In genomic region chr15:94379425-94379824, GRCm38 (mm10) we compare ENCODE assay signal across 10 mouse cellular contexts.
DNase-seq lines count a peak whose midpoint lies in the region; ATAC-seq and TF ChIP-seq lines count a peak whose summit lies in the region.
"Had no signal": no experiment of that assay in that cellular context is flagged by ENCODE, and none has a peak within 500 bp of the region (broad histone marks: within the 10 kb centered on the region; RNA-seq: fewer than 3 reads in every experiment).

No protein-coding gene starts in this region.

- no peak overlapping the region for H3K4me3 ChIP-seq in gastrocnemius, adult 2 months
- H3K4me3 ChIP-seq in liver, embryonic 14.5 days (ENCODE audit: insufficient read depth in 1 of 2, low read depth in 2 of 2, low read length in 2 of 2), result no peak overlapping the region
- H3K4me3 ChIP-seq in liver, embryonic 11.5 days (ENCODE audit: low read depth, low read length), result no peak overlapping the region
- H3K4me3 ChIP-seq in small intestine, adult 2 months (ENCODE audit: low read depth, low read length), result no peak overlapping the region
- H3K4me3 ChIP-seq: heart, embryonic 13.5 days had no signal

- no peaks in the 10 kb centered on the region for H3K27me3 ChIP-seq in liver, embryonic 14.5 days (ENCODE audit: control insufficient read depth, insufficient read depth, low read length)
- H3K27me3 ChIP-seq in liver, embryonic 11.5 days (replicated peaks; ENCODE audit: control insufficient read depth, insufficient read depth, low read length), result no peaks in the 10 kb centered on the region
- no peaks in the 10 kb centered on the region for H3K27me3 ChIP-seq in small intestine, adult 2 months (ENCODE audit: control insufficient read depth, insufficient read depth, low read length)
- H3K27me3 ChIP-seq: heart, embryonic 13.5 days had no signal

- no peak for TF ChIP-seq POLR2A in small intestine, adult 2 months (IDR thresholded peaks at IDR 0.05; ENCODE audit: low read depth, low read length)

- peak; percentile 32 for DNase-seq in gastrocnemius, adult 2 months
- DNase-seq in gastrocnemius, postnatal 36 days, result no peak
- no peak for DNase-seq in liver, embryonic 14.5 days (ENCODE audit: low read depth in 3 of 3, low spot score in 3 of 3)
- DNase-seq in liver, embryonic 11.5 days (ENCODE audit: low spot score), result no peak
- DNase-seq in ZHBTc4 (ENCODE audit: low read depth, low spot score), result peak; percentile 66
- DNase-seq in spleen, postnatal 36 days (ENCODE audit: low spot score in 2 of 2), result no peak

- no peak overlapping the region for H3K9ac ChIP-seq in liver, embryonic 14.5 days (replicated peaks)
- no peak overlapping the region for H3K9ac ChIP-seq in liver, embryonic 11.5 days (ENCODE audit: low read depth, low read length)
- H3K9ac ChIP-seq: heart, embryonic 13.5 days had no signal

- WGBS in liver, embryonic 14.5 days (ENCODE audit: insufficient replicate concordance), result 75% methylated on average over 6 of the region's 9 CpGs
- 90% methylated on average over 7 of the region's 9 CpGs for WGBS in liver, embryonic 11.5 days
- 92% methylated on average over 7 of the region's 9 CpGs for WGBS in small intestine, adult 2 months

- H3K4me1 ChIP-seq in liver, embryonic 14.5 days (replicated peaks; ENCODE audit: control insufficient read depth in 2 of 2, insufficient read depth in 2 of 2, low read length in 1 of 2), result no peaks in the 10 kb centered on the region
- no peaks in the 10 kb centered on the region for H3K4me1 ChIP-seq in liver, embryonic 11.5 days (replicated peaks; ENCODE audit: control insufficient read depth, insufficient read depth, low read length)
- H3K4me1 ChIP-seq in small intestine, adult 2 months (ENCODE audit: control insufficient read depth, insufficient read depth, insufficient read length, low read length), result no peaks in the 10 kb centered on the region
- H3K4me1 ChIP-seq: heart, embryonic 13.5 days had no signal

- no peaks in the 10 kb centered on the region for H3K9me3 ChIP-seq in liver, embryonic 14.5 days (ENCODE audit: control insufficient read depth, low read length)
- no peaks in the 10 kb centered on the region for H3K9me3 ChIP-seq in liver, embryonic 11.5 days (ENCODE audit: control insufficient read depth, low read length)
- H3K9me3 ChIP-seq: heart, embryonic 13.5 days had no signal

- peak; percentile 59 for TF ChIP-seq CTCF in gastrocnemius, adult 2 months (IDR thresholded peaks at IDR 0.05)
- TF ChIP-seq CTCF in liver, embryonic 14.5 days (IDR thresholded peaks at IDR 0.05; ENCODE audit: low read depth), result peak; percentile 41
- peak; percentile 30; the same call in 1 of the 2 replicates for TF ChIP-seq CTCF in small intestine, adult 2 months (IDR thresholded peaks at IDR 0.05; ENCODE audit: extremely low read depth, insufficient read length, insufficient replicate concordance, low read depth, low read length)

- ATAC-seq in liver, embryonic 14.5 days (ENCODE audit: insufficient read depth), result no peak
- ATAC-seq in liver, embryonic 11.5 days (replicated peaks; ENCODE audit: low FRiP score), result no peak
- no peak for ATAC-seq in activated CD4-positive, CD25-positive, alpha-beta regulatory T cell, adult 4 months

- H3K27ac ChIP-seq in gastrocnemius, adult 2 months, result no peak overlapping the region
- no peak overlapping the region for H3K27ac ChIP-seq in liver, embryonic 14.5 days
- H3K27ac ChIP-seq in liver, embryonic 11.5 days (ENCODE audit: low read depth, low read length), result no peak overlapping the region
- H3K27ac ChIP-seq in small intestine, adult 2 months (ENCODE audit: insufficient read depth, low read depth, low read length), result no peak overlapping the region
- H3K27ac ChIP-seq: heart, embryonic 13.5 days had no signal

- no peaks in the 10 kb centered on the region for H3K36me3 ChIP-seq in liver, embryonic 14.5 days (replicated peaks; ENCODE audit: control insufficient read depth, insufficient read depth, low read depth)
- no peaks in the 10 kb centered on the region for H3K36me3 ChIP-seq in liver, embryonic 11.5 days (ENCODE audit: control insufficient read depth, insufficient read depth, low read length)
- H3K36me3 ChIP-seq in small intestine, adult 2 months (ENCODE audit: control insufficient read depth, insufficient read depth, low read length), result no peaks in the 10 kb centered on the region
- H3K36me3 ChIP-seq: G1E; heart, embryonic 13.5 days had no signal

- no peak for TF ChIP-seq EP300 in liver, embryonic 14.5 days (IDR thresholded peaks at IDR 0.05; ENCODE audit: low read depth)

- intact Hi-C loops in gastrocnemius, adult 2 months (cut with DNase I), result no loop called here
- intact Hi-C loops in gastrocnemius, postnatal 36 days (cut with DNase I), result no loop called here

- no peak overlapping the region for H3K4me2 ChIP-seq in liver, embryonic 14.5 days (ENCODE audit: low read depth)
- no peak overlapping the region for H3K4me2 ChIP-seq in liver, embryonic 11.5 days
- H3K4me2 ChIP-seq: heart, embryonic 13.5 days had no signal

Comparison
In these comparisons a context has a peak if more than half of its experiments do, and no peak if none do; other contexts are left out.
1. DNase-seq: peak in gastrocnemius, adult 2 months (single experiment) and ZHBTc4 (single experiment); none in gastrocnemius, postnatal 36 days (0 of 2), liver, embryonic 14.5 days (0 of 3), liver, embryonic 11.5 days (single experiment) and spleen, postnatal 36 days (0 of 2).
2. Peak in every context shown above with its lines, with median percentiles within 50 percentile points of each other: CTCF ChIP-seq.